Mouse (Mus musculus) embryonic facial prominence, embryonic 14.5 days (tissue): ENCODE data around the gene Nr2e3. TPM values are rescaled to one million over a fixed set of nuclear protein-coding genes. Genes with fewer than 3 reads are reported as not detected.
"Not testable (repeated sequence)": the region's sequence is repeated elsewhere in the genome, so short reads cannot be mapped to it uniquely, and the experiment has no call there.

Source experiments
- ATAC-seq: fragments of 200-750 bp; cut with Nextera tagmentation; 2 replicates; pipeline ENCODE4 v1.8.0; 2017; ENCODE audit warnings: low read depth, moderate number of reproducible peaks, moderate TSS enrichment
- DNase-seq: peaks from one replicate; pipeline ENCODE4 v3.0.0-alpha.2; 2015; ENCODE audit warnings: low spot score
- H3K27ac ChIP-seq: fragments of 300-500 bp; sonication (generic); replicated peaks from 2 replicates; pipeline ENCODE4 v1.5.1; 2014; ENCODE audit warnings: low read depth, mild to moderate bottlenecking, low read length, moderate library complexity
- H3K27me3 ChIP-seq: fragments of 300-500 bp; sonication (generic); replicated peaks from 2 replicates; pipeline ENCODE4 v1.6.1; 2014; ENCODE audit warnings: low read length; ENCODE audit not compliant: control insufficient read depth, insufficient read depth
- H3K36me3 ChIP-seq: fragments of 300-500 bp; sonication (generic); 2 replicates; pipeline ENCODE4 v1.6.1; 2014; ENCODE audit warnings: low read length, mixed read lengths; ENCODE audit not compliant: control insufficient read depth, insufficient read depth
- H3K4me1 ChIP-seq: fragments of 300-500 bp; sonication (generic); 2 replicates; pipeline ENCODE4 v1.6.1; 2014; ENCODE audit warnings: antibody characterized with exemption, low read length; ENCODE audit not compliant: control insufficient read depth, insufficient read depth
- H3K4me2 ChIP-seq: fragments of 300-500 bp; sonication (generic); 2 replicates; pipeline ENCODE4 v1.6.1; 2014; ENCODE audit warnings: low read depth, mild to moderate bottlenecking, low read length, moderate library complexity, mixed read lengths
- H3K4me3 ChIP-seq: fragments of 300-500 bp; sonication (generic); 2 replicates; pipeline ENCODE4 v1.5.1; 2014; ENCODE audit warnings: low read depth, mild to moderate bottlenecking, low read length
- H3K9ac ChIP-seq: fragments of 300-500 bp; sonication (generic); 2 replicates; pipeline ENCODE4 v1.6.1; 2014; ENCODE audit warnings: low read depth, mild to moderate bottlenecking, low read length, moderate library complexity, mixed read lengths
- H3K9me3 ChIP-seq: fragments of 300-500 bp; sonication (generic); 2 replicates; pipeline ENCODE4 v1.6.1; 2016; ENCODE audit warnings: low read length; ENCODE audit not compliant: control insufficient read depth
- WGBS: fragments of 180-500 bp; shearing (Covaris S2); extraction: QIAGEN DNeasy Blood & Tissue Kit; methylation state at CpG from one replicate; pipeline ENCODE4 v1.1.7; 2014; 5-methylcytosine and 5-hydroxymethylcytosine counted together
- polyA plus RNA-seq: library from polyadenylated mRNA; unstranded; fragments of >200 nt; fragmentation: Nextera tagmentation; extraction: Ambion mirVana; gene quantifications from 2 replicates; pipeline ENCODE4 v1.2.1, GENCODE M21; 2014

Gene Nr2e3
- polyA plus RNA-seq, 1 experiment from 2014 or later: 0.60 TPM

DNA sequence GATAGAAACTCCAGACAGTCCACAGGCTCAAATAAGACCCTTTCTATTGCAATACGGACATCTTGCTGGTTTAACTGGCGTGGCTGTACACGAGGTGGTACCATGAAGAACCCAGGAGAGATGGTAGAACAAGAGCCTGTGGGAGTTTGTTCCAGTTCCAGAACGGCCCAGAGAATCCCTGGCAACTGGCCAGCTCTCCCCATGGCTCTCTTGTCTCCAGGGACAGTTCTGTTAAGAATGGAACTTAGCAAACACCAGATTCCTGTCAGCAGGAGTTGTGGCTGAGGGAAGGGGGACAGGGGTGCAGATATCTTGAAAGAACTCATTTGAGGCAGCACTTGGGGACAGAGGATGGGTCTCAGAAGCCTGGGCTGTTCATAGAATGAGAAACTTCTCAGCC is 10.8 kb upstream of the Nr2e3 start:
- H3K9me3 ChIP-seq: no peaks in the 10 kb centered on the region
- no peak overlapping the region for H3K4me2 ChIP-seq
- no peaks in the 10 kb centered on the region for H3K27me3 ChIP-seq
- 66% methylated on average over 4 of the region's 4 CpGs for WGBS
- H3K9ac ChIP-seq: no peak overlapping the region
- H3K36me3 ChIP-seq: 0 out of 2 replicates have a peak, but pooled peaks cover 3% of the 10 kb centered on the region
- DNase-seq (no peak), ATAC-seq (no peak)
- H3K4me1 ChIP-seq: no peaks in the 10 kb centered on the region
- no peak overlapping the region for H3K27ac ChIP-seq
- H3K4me3 ChIP-seq: no peak overlapping the region

DNA sequence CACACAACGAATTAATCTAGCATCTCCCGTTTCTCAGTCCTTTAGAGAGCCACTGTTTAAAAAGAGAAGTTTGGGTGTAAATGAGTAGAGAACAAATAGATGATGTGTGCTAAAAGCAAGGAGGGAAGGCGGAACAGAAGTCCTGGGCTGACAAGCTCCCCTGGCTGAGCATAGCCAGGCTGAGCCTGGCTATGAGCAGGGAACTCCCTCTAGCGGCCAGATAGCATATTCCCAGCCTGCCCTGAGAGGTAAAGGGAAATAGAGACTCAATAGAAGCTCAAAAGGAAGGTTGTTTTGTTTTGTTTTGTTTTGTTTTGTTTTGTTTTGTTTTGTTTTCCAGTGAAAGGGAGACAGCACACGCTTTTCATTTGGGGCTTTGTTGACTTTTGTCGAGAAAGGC is 8.9 kb upstream of the Nr2e3 start:
- ATAC-seq: peak; percentile 89
- 24% methylated on average over 6 of the region's 6 CpGs for WGBS
- DNase-seq: peak; percentile 88
- Histone ChIP-seq H3K27ac (no peak overlapping the region), H3K4me2 (no peak overlapping the region), H3K27me3 (no peaks in the 10 kb centered on the region), H3K9me3 (no peaks in the 10 kb centered on the region), H3K9ac (no peak overlapping the region), H3K4me3 (no peak overlapping the region), H3K36me3 (no peaks in the 10 kb centered on the region), H3K4me1 (peaks cover 4% of the 10 kb centered on the region)

DNA sequence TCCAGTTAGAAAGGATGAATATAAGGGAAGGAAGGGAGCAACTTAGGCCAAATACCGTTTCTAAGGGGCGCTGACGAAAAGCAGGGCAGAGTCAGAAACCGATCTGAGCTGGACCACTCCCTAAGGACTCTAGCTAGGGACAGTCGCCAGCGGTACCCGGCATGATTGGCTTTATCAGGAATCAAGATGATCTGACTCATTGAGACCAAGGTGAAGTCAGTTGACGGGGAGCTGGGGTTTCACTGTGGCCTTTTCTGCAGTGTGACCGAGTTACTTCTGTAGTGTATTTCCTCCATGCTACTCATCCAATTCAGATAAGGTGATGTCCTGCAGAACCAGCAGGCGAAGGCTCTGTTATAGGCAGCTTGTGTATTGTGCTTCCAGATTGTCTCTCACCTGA is 4.6 kb upstream of the Nr2e3 start:
- Histone ChIP-seq H3K4me3 (no peak overlapping the region), H3K9me3 (no peaks in the 10 kb centered on the region), H3K4me2 (no peak overlapping the region), H3K36me3 (no peaks in the 10 kb centered on the region), H3K9ac (no peak overlapping the region), H3K27me3 (no peaks in the 10 kb centered on the region), H3K4me1 (peaks cover 11% of the 10 kb centered on the region), H3K27ac (0 out of 2 replicates have a peak overlapping the region, but pooled peaks have one; percentile 15)
- no peak for DNase-seq
- no peak for ATAC-seq
- 80% methylated on average over 10 of the region's 10 CpGs for WGBS

DNA sequence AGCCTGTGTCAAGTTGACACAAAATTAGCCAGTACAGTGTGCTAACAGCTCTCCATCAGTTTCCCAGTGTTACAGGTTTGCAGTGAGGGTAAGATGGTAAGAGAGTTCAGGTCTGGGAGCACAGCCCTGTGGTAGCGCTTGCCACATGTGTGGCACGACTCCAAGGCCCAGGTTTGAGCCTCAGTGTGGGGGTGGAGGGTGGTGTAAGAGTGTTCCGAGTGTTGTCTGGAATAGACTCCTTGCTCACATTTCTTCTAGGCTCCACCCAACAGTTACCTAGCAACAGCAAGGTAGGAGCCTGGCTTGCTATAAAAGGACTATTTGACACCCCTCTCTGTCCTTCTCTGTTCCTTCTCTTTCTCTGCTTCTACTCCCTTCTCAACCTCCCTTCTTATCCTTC is 3.9 kb upstream of the Nr2e3 start:
- no peaks in the 10 kb centered on the region for H3K36me3 ChIP-seq
- no peak overlapping the region for H3K4me3 ChIP-seq
- no peak overlapping the region for H3K4me2 ChIP-seq
- H3K27ac ChIP-seq: 0 out of 2 replicates have a peak overlapping the region, but pooled peaks have one; percentile 15
- peak; percentile 70 for DNase-seq
- no peaks in the 10 kb centered on the region for H3K9me3 ChIP-seq
- peak; percentile 75 for ATAC-seq
- peaks cover 11% of the 10 kb centered on the region for H3K4me1 ChIP-seq
- H3K27me3 ChIP-seq: no peaks in the 10 kb centered on the region
- 26% methylated on average over 3 of the region's 3 CpGs for WGBS
- H3K9ac ChIP-seq: no peak overlapping the region

DNA sequence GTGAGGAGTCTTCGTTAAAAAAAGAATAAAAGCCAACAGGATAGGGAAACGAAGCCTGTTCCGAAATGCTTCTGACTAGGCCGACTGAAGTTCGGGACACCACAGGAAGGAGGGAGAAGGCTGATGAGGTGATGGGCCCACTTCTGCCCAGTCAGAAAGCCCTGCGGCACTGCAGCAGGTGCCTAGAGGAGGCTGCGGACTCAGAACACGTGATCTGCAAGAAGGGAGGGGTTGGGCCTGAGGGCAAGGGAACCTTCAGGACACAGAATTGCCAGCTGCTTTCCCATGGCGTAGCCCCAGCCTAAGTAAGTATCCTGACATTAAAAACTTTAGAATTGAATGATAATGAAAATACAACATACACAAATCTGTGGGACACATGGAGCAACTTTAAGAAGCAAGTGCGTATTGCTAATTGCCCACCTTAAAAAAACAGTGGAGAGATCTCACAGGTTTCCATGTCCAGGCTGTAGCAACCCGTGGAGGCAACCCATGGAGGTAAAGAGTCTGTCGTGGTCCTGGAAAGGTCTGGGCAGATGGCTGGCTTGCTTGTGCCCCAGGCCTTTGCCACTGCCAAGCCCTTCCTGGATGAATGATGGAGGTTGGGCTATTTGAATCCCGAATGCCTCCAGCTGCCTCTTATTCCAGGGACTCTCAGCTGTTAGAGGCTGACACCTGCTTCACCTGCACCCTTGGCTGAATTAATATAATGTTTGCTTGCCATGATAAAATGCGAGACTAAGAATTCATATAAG is 919 bp upstream of the Nr2e3 start:
- Histone ChIP-seq H3K27ac (no peak overlapping the region), H3K4me1 (peaks cover 11% of the 10 kb centered on the region), H3K4me2 (no peak overlapping the region), H3K27me3 (no peaks in the 10 kb centered on the region), H3K36me3 (no peaks in the 10 kb centered on the region), H3K4me3 (no peak overlapping the region), H3K9ac (no peak overlapping the region), H3K9me3 (no peaks in the 10 kb centered on the region)
- ATAC-seq: no peak
- no peak for DNase-seq
- 59% methylated on average over 14 of the region's 14 CpGs for WGBS

DNA sequence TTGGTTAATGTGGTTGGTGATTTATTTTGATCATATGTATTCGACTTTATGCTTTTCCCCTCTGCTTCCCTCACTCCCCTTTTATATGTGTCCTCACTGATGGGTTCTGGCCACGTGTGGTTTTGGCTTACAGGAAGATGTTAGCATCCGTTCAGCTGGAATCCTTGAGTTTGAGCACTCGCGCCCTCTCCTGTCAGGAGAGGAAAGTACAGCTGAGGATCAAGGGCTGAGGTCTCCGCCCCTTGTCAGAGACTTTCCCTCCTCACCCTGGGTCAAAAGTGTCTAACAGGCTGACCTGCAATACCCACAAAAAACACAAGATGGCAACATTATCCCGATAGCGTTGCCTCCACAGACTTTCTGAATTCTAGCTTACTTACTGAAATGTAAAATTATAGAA is 1.2 kb downstream of the Nr2e3 start:
- no peak overlapping the region for H3K4me3 ChIP-seq
- no peaks in the 10 kb centered on the region for H3K36me3 ChIP-seq
- no peaks in the 10 kb centered on the region for H3K9me3 ChIP-seq
- peaks cover 11% of the 10 kb centered on the region for H3K4me1 ChIP-seq
- 2% methylated on average over 8 of the region's 8 CpGs for WGBS
- DNase-seq: peak; percentile 93
- ATAC-seq: peak; percentile 68
- H3K27me3 ChIP-seq: no peaks in the 10 kb centered on the region
- H3K9ac ChIP-seq: no peak overlapping the region
- H3K4me2 ChIP-seq: no peak overlapping the region
- no peak overlapping the region for H3K27ac ChIP-seq

DNA sequence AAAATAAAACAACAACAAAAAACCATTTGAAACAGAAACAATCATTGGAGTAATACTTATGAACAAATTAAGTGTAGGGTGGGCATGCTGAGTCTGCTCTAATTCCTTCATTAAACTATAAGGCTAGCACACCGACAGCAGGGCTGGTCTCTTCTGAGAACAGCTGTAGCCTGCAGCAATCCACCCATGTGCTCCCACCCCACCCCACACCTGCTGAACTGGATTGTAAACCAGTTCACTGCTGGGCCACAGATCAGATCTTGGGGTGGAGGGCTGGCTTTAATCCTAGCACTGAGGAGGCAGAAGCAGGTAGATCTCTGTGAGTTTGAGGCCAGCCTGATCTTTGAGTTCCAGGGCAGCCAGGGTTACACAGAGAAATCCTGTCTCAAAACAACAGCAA is 2.3 kb downstream of the Nr2e3 start:
- not testable (repeated sequence) for H3K4me1 ChIP-seq, H3K27me3 ChIP-seq, H3K9ac ChIP-seq, ATAC-seq, H3K4me3 ChIP-seq, H3K27ac ChIP-seq, H3K36me3 ChIP-seq, H3K9me3 ChIP-seq, DNase-seq, H3K4me2 ChIP-seq
- 50% methylated on average over 1 of the region's 1 CpGs for WGBS

DNA sequence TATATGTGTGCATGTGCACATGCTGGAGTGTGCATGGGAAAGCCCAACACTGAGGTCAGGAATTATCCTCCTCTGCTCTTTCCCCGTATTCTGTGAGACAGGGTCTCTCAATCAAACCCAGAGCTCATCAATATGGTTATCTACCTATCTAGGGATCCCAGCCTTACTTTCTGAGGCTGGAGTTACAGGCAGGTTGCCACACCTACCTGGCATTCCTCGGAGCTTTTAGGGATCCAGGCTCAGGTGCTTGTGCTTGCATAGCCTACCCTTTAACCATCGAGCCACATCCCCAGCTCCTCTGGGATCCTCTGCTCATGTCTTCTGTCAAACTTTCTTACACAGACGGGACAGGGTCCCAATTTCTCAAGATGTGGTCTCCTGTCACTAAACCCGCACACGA is 4.0 kb downstream of the Nr2e3 start:
- peak; percentile 48 for DNase-seq
- H3K27ac ChIP-seq: no peak overlapping the region

DNA sequence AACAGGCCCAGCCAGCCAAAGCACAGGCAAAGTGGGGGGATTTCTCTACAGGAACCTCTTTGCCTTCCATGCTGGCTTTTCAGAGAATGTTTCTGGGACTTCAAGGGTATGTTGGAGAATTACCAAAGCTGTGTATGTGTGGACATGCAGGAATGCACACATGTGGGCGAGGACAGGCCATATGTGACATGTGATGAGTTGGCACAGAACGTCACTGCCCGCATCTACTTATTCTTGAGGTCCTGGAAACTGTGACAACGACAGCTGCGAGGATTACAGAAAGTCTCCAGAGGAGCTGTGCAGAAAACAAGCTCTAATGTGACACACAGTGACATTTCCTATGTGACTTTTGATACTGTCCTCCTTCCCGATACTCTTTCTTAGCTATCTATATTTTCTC is 4.8 kb downstream of the Nr2e3 start:
- no peaks in the 10 kb centered on the region for H3K9me3 ChIP-seq
- WGBS: 59% methylated on average over 6 of the region's 6 CpGs
- DNase-seq (peak; percentile 80), ATAC-seq (no peak)
- H3K36me3 ChIP-seq: no peaks in the 10 kb centered on the region
- H3K27me3 ChIP-seq: no peaks in the 10 kb centered on the region
- H3K4me2 ChIP-seq: peak overlapping the region; percentile 45; the same call in 1 of the 2 replicates
- H3K9ac ChIP-seq: peak overlapping the region; percentile 30; the same call in 1 of the 2 replicates
- H3K27ac ChIP-seq: peak overlapping the region; percentile 48
- H3K4me3 ChIP-seq: no peak overlapping the region
- peaks cover 5% of the 10 kb centered on the region; the same call in 1 of the 2 replicates for H3K4me1 ChIP-seq

More for the DNA sequence above, 4.0 kb downstream of the Nr2e3 start:
- peak overlapping the region; percentile 45 for H3K4me2 ChIP-seq
- WGBS: 28% methylated on average over 6 of the region's 6 CpGs
- peak overlapping the region; percentile 24 for H3K4me3 ChIP-seq
- peaks cover 5% of the 10 kb centered on the region; the same call in 1 of the 2 replicates for H3K4me1 ChIP-seq
- no peaks in the 10 kb centered on the region for H3K9me3 ChIP-seq
- H3K36me3 ChIP-seq: no peaks in the 10 kb centered on the region
- no peaks in the 10 kb centered on the region for H3K27me3 ChIP-seq
- no peak overlapping the region for H3K9ac ChIP-seq
- no peak for ATAC-seq
